Mouse (Mus musculus): Measurements from ENCODE around the gene Gm20388. TPM values are rescaled to one million over a fixed set of nuclear protein-coding genes. Genes with fewer than 3 reads are reported as not detected.

Gene Gm20388
- total RNA-seq, 2 experiments from 2014 or later = 5.8 TPM; not detected in 1

- DNase-seq = no peak
These were observed 902.4 kb downstream of the Gm20388 start for GRCm38 (mm10) chr8:120813028-120813427.

GRCm38 (mm10) chr8:120813839-120814238 is 903.2 kb downstream of the Gm20388 start:
- no peak for DNase-seq

DNA sequence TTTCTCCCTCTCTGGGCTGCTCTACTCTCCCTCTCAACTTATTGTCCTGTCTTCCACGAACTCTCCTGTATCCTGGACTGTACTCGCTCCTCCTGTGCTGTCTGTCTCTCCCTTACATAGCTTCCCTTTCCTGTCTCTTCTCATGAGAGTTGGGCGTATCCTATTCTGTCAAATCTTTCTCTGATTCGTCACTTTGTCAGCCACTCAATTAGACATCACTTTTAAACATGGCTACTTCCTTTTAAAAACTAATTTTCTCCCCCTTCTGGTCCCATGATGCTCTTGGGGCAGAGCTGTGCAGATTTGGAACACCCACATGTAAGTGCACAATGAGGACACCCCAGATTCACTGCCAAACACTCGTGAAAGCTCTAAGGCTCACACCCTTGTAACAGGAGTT is 905.7 kb downstream of the Gm20388 start:
- DNase-seq = no peak

DNA sequence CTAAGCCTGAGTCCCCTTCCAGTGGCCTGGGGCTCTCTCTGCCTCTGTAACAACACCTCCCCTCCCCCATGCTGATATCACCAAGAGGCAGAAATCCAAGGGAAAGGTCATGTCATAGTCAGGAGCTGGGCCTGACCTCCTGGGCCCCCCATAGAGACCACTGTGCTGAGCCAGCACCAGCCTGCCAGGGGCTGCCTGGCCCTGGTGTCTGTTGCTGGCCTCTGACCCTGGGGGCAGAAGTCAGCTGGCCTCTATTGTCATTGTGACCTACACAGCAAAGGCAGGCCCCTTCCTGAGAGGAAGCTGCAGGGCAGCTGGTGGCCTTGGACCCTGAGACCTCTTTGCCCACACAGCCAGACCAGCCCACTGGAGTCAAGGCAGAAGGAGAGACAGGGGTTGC is 909.3 kb downstream of the Gm20388 start:
- DNase-seq = no peak

DNA sequence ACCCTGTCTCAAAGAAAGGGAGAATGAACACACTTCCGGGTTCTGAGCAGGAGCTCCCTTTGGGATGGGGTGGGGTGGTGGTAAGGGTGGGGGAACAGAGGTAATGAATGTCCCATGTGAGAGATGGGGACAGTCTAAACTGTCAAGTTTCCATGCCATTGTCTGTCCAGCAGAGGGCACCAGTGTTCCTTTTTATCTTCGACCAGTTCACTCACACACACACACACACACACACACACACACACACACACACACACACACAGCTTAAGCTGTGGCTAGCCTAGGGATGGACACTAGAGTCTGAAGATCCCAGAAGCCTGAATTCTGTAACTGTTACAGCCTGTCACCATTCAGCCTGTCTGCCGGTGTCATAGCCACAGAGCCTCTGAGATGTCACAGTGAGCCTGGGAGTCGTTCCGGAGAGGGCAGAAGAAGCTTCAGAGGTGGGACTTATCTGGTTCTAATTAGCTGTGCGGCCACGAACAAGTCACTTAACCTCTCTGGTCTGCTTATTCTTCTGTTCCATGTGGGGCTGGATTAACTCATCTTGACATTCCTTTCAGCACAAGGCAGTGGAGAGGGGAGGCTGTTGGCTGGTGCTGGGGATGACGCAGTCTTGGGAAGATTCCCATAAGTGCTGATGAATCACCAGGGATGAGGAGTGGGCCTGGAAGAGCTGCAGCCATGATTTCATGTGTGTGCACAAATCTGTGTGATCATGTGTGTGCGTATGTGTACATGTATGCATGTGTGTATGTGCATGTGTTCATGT is 910.9 kb downstream of the Gm20388 start:
- peak; percentile 77 for DNase-seq

DNA sequence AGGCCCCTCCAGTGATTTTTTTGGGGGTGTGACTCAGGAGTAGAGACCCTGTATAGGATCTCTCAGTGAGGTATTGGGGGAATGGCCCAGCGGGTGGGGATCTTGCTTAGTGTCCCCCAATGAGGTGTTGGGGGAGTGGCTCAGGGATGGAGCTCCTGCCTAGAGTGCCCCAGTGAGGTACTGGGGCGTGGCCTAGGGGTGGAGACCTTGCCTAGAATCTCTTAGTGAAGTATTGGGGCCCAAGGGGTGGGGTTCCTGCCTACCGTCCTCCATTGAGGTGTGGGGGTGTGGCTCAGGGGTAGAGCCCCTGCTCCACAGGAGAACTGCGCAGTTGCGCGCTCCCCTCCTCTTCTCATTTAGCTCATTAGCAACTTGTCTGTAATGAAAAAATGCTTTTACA is 912.7 kb downstream of the Gm20388 start:
- DNase-seq = no peak

DNA sequence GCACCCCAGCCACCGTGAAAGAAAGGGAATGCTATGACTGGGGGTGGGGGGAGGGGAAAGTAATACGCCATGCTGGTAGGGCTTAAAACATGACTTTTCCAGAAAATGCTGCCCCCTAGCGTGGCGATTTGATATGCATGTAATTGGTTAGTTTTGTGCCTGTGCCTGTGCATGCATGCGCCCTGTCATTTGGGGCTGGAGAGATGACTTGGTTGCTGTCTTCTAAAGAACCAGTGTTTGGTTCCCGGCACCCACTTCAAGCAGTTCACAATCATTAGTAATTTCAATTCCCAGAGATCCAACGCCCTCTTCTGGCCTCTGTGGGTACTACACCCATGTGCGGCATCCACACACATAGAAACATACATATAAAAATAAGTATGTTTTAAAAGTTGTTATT is 913.2 kb downstream of the Gm20388 start:
- no peak for DNase-seq

DNA sequence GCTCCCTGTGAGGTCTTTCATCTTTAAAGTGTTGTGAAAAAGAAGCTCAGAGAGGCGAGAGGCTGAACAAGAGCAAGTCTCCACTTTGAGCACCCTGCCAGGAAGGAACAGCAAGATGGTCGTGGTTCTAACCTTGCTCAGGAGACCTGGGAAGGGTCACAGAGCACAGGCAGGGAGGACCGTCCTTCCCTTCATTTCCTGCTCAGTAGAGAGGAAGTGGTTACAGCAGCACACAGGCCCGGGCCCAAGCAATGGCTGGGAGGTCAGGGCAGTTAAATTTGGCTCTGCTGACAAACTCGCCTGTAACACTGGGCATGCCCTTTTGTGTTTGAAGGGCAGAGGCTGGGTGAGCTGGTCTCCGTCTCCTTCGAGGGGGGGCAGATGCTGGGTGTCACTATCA is 914.0 kb downstream of the Gm20388 start:
- no peak for DNase-seq

GRCm38 (mm10) chr8:120828279-120828678 is 917.6 kb downstream of the Gm20388 start:
- DNase-seq = peak; percentile 56

GRCm38 (mm10) chr8:120830661-120831060 is 920.0 kb downstream of the Gm20388 start:
- DNase-seq = no peak

DNA sequence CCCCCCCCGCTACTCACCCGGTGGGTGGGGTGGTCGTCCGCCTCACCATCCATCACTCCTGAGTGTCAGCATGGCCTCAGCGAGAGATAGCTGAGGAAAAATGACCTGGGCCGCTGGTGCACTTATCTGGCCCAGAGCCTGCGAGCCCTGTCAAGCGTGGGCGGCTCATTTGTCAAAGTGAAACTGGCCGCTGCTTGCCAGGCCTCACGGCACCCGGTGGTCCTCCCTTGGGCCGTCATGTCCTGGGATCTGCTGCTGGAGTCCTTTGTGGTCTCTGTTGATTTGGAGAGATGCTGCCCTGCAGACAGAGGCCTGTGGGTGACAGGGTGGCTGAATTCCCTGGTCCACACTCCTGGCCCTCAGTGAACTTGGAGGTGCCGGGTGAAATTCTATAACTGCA is 921.4 kb downstream of the Gm20388 start:
- peak; percentile 43 for DNase-seq

DNA sequence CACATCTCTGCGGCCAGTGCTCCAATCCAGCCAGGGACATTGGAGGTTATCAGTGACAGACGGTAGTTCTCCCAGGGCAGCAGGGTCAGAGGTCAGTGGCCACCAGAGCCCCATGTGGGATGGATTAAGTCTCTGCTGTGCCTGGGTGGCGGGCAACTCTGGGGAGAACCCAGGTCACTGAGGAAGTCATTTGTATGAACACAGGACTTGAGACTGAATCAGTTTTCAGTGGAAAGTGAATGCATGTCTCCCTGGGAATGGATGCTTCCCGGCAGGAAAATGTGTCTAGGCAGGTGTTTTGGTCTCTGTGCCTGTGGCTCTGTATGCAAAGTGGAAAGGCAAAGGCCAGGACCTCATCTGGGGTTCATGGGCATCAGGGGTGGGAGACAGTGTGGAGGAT is 922.6 kb downstream of the Gm20388 start:
- no peak for DNase-seq

- no peak for DNase-seq
These were observed 928.4 kb downstream of the Gm20388 start for GRCm38 (mm10) chr8:120839031-120839430.

- DNase-seq = no peak
These were observed 932.4 kb downstream of the Gm20388 start for GRCm38 (mm10) chr8:120843084-120843483.

DNA sequence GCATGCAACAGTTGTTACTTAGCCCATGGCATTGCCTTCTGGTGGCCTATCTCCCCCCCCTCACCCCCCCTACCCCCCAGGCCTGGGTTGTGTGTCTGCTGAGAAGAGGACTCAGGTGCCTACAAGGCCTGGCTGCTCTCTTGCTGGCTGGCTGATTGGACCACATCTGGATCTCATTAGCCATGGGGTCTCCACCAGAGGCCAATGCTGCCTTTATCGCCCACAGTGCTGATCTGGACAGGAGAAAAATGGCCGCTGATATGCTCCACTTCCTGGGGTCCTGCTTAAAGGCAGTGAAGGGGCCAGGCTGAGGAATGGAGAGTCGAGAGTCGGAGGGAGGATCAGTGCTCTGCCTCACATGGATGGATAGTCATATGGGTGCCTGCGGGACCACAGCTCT is 935.4 kb downstream of the Gm20388 start:
- DNase-seq = no peak

DNA sequence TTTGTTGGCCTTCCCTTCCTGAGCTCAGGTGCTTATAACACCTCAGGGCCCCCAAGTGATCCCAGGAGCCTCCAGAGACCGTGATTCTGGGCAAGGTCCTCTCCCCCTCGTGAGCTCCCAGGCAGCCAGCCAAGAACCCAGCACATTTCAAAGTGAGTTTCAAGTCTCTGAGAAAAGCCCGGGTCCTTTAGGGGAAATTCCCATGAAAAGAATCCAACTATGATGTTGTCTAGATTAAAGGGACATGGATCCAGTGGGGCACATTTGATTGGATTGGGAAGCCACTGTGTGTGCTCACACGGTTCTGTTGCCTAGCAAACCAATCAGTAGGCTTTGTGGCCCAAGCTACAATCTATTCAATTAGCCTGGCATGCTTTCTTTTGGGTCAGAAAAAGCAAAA is 936.6 kb downstream of the Gm20388 start:
- peak; percentile 25 for DNase-seq

- DNase-seq = no peak
These were observed 937.1 kb downstream of the Gm20388 start for GRCm38 (mm10) chr8:120847735-120848134.

GRCm38 (mm10) chr8:120848434-120848833 is 937.8 kb downstream of the Gm20388 start:
- no peak for DNase-seq

GRCm38 (mm10) chr8:120851411-120851810 is 940.8 kb downstream of the Gm20388 start:
- no peak for DNase-seq

DNA sequence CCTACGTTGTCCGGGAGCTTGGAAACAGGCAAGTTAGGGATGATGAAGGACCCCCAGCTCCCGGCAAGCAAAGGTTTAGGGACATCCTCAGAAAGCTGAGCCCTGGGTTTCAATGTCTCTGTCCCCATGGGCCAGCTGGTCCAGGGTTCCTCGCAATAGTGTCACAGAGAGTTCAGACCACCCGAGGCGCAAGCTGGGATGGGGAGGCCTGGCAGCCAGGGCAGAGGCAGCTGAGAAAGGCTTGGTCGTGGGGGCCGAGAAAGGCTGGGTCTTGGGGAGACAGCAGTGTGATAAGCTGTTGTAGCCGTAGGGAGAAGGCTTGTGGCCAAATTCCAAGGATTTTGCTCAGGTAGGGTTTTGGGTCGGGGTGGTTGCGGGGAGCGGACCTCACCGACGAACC is 949.2 kb downstream of the Gm20388 start:
- no peak for DNase-seq

GRCm38 (mm10) chr8:120860423-120861126 is 949.9 kb downstream of the Gm20388 start:
- no peak for DNase-seq

GRCm38 (mm10) chr8:120863683-120864082 is 953.0 kb downstream of the Gm20388 start:
- DNase-seq = peak; percentile 49

- DNase-seq = no peak
These were observed 956.7 kb downstream of the Gm20388 start for GRCm38 (mm10) chr8:120867386-120867785.

GRCm38 (mm10) chr8:120872661-120873060 is 962.0 kb downstream of the Gm20388 start:
- no peak for DNase-seq

All from heart, postnatal 4 days (tissue).